Mouse (Mus musculus) hindbrain, postnatal 0 days (tissue): ENCODE measurements around the gene Crtc2. TPM values are rescaled to one million over a fixed set of nuclear protein-coding genes. Genes with fewer than 3 reads are reported as not detected.
A peak's percentile ranks its signal among the peaks of the same experiment; 100 is the strongest.

ENCODE experiments used
- ATAC-seq: fragments of 200-750 bp; cut with Nextera tagmentation; 2 replicates; pipeline ENCODE4 v1.8.0; 2017; ENCODE audit warnings: mild to moderate bottlenecking, moderate TSS enrichment, moderate library complexity
- DNase-seq: peaks from one replicate; pipeline ENCODE4 v3.0.0-alpha.2; 2015; ENCODE audit warnings: low spot score
- H3K27ac ChIP-seq: fragments of 300-500 bp; sonication (generic); 2 replicates; pipeline ENCODE4 v1.5.1; 2014; ENCODE audit warnings: mild to moderate bottlenecking
- H3K27me3 ChIP-seq: fragments of 300-500 bp; sonication (generic); 2 replicates; pipeline ENCODE4 v1.6.1; 2014; ENCODE audit warnings: low read length, mixed read lengths; ENCODE audit not compliant: insufficient read depth
- H3K36me3 ChIP-seq: fragments of 300-500 bp; sonication (generic); 2 replicates; pipeline ENCODE4 v1.6.1; 2014; ENCODE audit warnings: low read length, mixed read lengths; ENCODE audit not compliant: insufficient read depth
- H3K4me1 ChIP-seq: fragments of 300-500 bp; sonication (generic); 2 replicates; pipeline ENCODE4 v1.6.1; 2014; ENCODE audit warnings: antibody characterized with exemption, low read length, mixed read lengths; ENCODE audit not compliant: insufficient read depth
- H3K4me2 ChIP-seq: fragments of 300-500 bp; sonication (generic); 2 replicates; pipeline ENCODE4 v1.6.1; 2014; ENCODE audit warnings: low read depth, mild to moderate bottlenecking, low read length, moderate library complexity, mixed read lengths
- H3K4me3 ChIP-seq: fragments of 300-500 bp; sonication (generic); 2 replicates; pipeline ENCODE4 v1.5.1; 2014; ENCODE audit warnings: low read length
- H3K9ac ChIP-seq: fragments of 300-500 bp; sonication (generic); replicated peaks from 2 replicates; pipeline ENCODE4 v1.6.1; 2014; ENCODE audit warnings: mild to moderate bottlenecking, low read length, moderate library complexity, mixed read lengths
- H3K9me3 ChIP-seq: fragments of 300-500 bp; sonication (generic); 2 replicates; pipeline ENCODE4 v1.6.1; 2016; ENCODE audit warnings: low read length, mixed read lengths
- CTCF ChIP-seq: IDR thresholded peaks from 2 replicates; pipeline ENCODE4 v1.5.1; 2016; ENCODE audit warnings: antibody characterized with exemption, control low read depth, low read depth
- WGBS: fragments of 180-500 bp; shearing (Covaris S2); extraction: QIAGEN DNeasy Blood & Tissue Kit; methylation state at CpG from one replicate; pipeline ENCODE4 v1.1.7; 2014; 5-methylcytosine and 5-hydroxymethylcytosine counted together
- polyA plus RNA-seq: library from polyadenylated mRNA; unstranded; fragments of >200 nt; fragmentation: Nextera tagmentation; extraction: Ambion mirVana; gene quantifications from 2 replicates; pipeline ENCODE4 v1.2.1, GENCODE M21; 2015
- total RNA-seq: library from RNA; depleted of rRNA; stranded (reverse); fragments of >200 nt; gene quantifications from 2 replicates; pipeline ENCODE4 v1.2.3, GENCODE M21; 2014

The Crtc2 gene
- total and polyA plus RNA-seq, 2 experiments from 2014 or later: 15.4 to 27.0 TPM

DNA sequence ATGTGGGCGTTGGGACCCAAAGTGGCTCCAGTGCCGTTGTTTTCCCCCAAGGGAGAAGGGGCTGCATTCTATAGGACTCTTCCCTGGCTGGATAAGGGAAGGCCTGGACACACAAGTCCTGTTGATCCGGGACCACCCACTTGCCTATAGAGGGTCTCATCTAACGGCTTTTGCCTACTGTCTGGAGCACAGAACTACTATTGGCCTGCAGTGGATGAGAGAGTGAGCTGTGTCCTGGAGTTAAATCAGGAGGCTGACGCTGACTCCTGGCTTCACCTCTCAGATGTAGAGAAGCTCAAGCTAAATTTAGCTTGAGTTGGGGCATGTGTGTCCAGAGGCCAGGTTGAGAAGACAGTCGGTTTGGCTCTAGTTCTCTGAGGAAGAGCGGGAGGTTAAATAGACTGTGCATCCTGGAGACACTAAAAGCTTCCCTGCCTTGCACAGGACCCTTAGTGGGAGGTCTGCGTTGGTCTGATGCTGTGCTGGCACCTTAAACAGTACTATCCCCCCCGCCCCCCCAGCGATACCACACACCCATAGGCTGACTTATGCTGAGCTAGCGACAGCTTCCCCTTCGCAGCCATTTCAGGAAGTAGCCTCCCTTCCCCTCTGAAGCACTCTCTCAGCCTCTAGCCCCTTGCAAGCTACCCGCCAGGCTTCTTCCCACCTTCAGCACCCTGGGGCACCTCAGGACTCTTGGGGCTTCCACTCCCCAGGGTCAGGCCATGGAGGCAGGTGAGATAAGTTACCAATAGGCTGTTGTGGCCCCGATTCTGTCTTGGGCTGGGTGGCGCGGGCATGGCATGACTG lies 12.2 kb downstream of the Crtc2 start:
- peak overlapping the region; percentile 94 for H3K27ac ChIP-seq
- no peaks in the 10 kb centered on the region for H3K27me3 ChIP-seq
- H3K9me3 ChIP-seq: no peaks in the 10 kb centered on the region
- 23% methylated on average over 15 of the region's 16 CpGs for WGBS
- H3K9ac ChIP-seq: peak overlapping the region; percentile 80
- H3K4me3 ChIP-seq: peak overlapping the region; percentile 68
- H3K36me3 ChIP-seq: peaks cover 27% of the 10 kb centered on the region
- DNase-seq: no peak
- TF ChIP-seq CTCF: no peak
- ATAC-seq: peak; percentile 52
- peak overlapping the region; percentile 85 for H3K4me2 ChIP-seq
- no peaks in the 10 kb centered on the region for H3K4me1 ChIP-seq

DNA sequence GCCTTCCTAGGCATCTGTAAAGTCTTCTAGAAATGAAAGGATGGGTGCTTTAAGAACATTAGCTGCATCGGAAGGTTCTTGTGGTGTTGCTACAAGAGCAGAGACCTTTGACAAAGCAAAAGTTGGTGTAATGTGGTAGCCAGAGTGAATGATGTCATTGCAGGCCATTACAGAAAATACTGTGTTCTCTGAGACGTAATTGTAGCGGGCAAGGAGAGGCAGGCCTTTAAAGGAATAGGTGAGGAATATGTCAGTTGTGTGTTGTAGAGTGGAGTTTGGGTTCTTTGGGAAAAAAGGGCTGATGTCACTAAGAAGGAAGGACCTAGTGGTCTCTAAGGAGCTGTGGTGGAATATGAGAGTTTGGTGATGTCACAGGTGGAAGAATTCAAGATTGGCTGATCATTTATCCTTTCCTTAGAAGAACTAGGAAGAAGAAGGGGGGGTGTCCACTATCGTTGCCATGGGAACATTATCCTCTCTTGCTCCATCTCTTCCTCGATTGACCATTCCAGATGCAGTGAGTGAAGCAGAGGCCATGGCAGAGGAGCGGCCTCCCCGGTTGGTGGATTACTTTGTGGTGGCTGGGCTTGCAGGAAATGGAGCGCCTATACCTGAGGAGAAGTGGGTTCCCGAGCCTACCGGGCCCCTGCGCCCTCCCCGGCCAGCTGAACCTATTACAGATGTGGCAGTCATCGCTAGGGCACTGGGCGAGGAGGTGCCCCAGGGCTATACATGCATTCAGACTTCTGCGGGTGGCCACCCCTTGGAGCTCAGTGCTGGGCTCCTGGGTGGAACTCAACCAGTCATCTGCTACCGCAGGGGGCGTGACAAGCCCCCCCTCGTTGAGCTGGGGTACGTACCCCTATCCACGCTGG lies 13.2 kb downstream of the Crtc2 start:
- Histone ChIP-seq H3K9me3 (no peaks in the 10 kb centered on the region), H3K4me1 (no peaks in the 10 kb centered on the region), H3K9ac (no peak overlapping the region), H3K4me2 (peak overlapping the region; percentile 85; the same call in 1 of the 2 replicates), H3K36me3 (peaks cover 24% of the 10 kb centered on the region), H3K27me3 (no peaks in the 10 kb centered on the region), H3K4me3 (no peak overlapping the region), H3K27ac (no peak overlapping the region)
- DNase-seq: no peak
- no peak for ATAC-seq
- no peak for TF ChIP-seq CTCF
- 92% methylated on average over 20 of the region's 20 CpGs for WGBS

DNA sequence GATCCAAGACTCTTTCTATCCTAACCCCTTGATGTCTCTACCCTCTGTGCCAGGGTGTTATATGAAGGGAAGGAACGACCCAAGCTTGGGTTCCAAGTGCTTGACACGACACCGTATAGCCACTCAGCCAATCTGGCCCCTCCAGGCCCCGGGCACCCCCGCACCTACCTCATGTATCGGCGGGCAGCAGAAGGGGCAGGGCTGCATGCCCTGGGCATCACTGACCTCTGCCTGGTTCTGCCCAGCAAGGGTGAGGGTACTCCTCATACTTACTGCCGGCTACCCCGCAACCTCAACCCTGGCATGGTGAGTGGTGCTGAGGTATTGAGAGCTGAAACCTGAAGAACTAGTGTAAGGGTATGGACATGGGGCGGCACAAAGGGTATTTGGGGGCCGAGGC lies 14.2 kb downstream of the Crtc2 start:
- no peaks in the 10 kb centered on the region for H3K27me3 ChIP-seq
- peaks cover 22% of the 10 kb centered on the region for H3K36me3 ChIP-seq
- H3K4me2 ChIP-seq: no peak overlapping the region
- H3K9ac ChIP-seq: no peak overlapping the region
- no peak overlapping the region for H3K27ac ChIP-seq
- TF ChIP-seq CTCF: no peak
- no peaks in the 10 kb centered on the region for H3K4me1 ChIP-seq
- WGBS: 95% methylated on average over 11 of the region's 11 CpGs
- DNase-seq (no peak), ATAC-seq (no peak)
- no peaks in the 10 kb centered on the region for H3K9me3 ChIP-seq
- no peak overlapping the region for H3K4me3 ChIP-seq

DNA sequence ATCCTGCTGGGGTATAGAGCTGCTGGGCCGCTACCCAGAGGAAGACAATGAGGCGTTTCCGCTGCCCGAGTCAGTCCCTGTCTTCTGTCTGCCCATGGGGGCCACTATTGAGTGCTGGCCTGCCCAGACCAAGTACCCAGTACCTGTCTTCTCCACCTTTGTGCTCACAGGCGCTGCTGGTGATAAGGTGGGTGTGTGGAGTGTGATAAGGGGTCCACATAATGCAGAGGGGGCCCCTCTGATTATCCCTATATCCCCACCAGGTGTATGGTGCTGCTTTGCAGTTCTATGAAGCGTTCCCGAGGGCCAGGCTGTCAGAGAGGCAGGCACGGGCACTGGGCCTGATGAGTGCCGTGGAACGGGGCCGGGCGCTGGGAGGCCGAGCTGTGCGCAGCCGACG lies 15.0 kb downstream of the Crtc2 start:
- ATAC-seq: no peak
- Histone ChIP-seq H3K27ac (no peak overlapping the region), H3K9ac (no peak overlapping the region), H3K27me3 (no peaks in the 10 kb centered on the region), H3K36me3 (peaks cover 16% of the 10 kb centered on the region), H3K9me3 (no peaks in the 10 kb centered on the region), H3K4me1 (no peaks in the 10 kb centered on the region), H3K4me3 (no peak overlapping the region), H3K4me2 (no peak overlapping the region)
- no peak for DNase-seq
- 87% methylated on average over 16 of the region's 16 CpGs for WGBS
- no peak for TF ChIP-seq CTCF

DNA sequence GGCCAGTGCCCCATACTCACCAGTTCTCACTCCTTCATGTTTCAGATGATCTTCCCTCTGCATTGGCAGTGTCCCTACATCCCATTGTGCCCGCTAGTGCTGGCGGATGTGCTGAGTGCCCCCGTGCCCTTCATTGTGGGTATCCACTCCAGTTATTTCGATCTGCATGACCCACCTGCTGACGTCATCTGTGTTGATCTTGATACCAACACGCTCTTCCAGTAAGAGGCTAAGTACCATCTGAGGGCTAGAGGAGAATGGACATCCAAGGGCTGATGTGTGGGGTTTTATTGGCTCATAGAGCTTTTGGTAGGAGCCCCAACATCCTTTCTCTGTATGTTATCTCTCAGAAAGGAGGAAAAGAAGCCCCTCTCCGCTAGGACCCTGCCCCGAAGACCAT lies 16.8 kb downstream of the Crtc2 start:
- Histone ChIP-seq H3K4me3 (no peak overlapping the region), H3K27ac (no peak overlapping the region), H3K36me3 (peaks cover 28% of the 10 kb centered on the region), H3K9ac (no peak overlapping the region), H3K4me1 (no peaks in the 10 kb centered on the region), H3K27me3 (no peaks in the 10 kb centered on the region), H3K4me2 (no peak overlapping the region), H3K9me3 (no peaks in the 10 kb centered on the region)
- ATAC-seq (no peak), DNase-seq (no peak)
- no peak for TF ChIP-seq CTCF
- WGBS: 95% methylated on average over 8 of the region's 8 CpGs

DNA sequence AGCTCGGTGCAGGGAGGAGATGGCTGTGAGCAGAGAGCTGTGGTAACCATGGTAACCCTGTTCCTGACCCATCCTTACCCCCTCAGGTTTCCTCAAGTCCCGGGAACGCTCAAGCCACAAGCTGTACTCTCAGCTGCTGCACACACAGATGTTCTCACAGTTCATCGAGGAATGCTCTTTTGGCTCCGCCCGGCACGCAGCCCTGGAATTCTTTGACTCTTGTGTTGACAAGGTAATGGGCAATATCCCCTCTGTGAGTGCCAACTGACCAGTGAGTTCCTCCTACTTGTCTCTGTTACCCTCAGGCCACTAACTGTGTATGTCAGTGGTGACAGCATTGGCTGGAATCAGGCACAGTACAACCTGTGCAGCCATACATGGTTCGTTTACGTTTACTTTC lies 18.2 kb downstream of the Crtc2 start:
- H3K36me3 ChIP-seq: peaks cover 41% of the 10 kb centered on the region
- no peaks in the 10 kb centered on the region for H3K27me3 ChIP-seq
- ATAC-seq (no peak), DNase-seq (no peak)
- no peak overlapping the region for H3K27ac ChIP-seq
- H3K4me2 ChIP-seq: no peak overlapping the region
- 67% methylated on average over 9 of the region's 9 CpGs for WGBS
- H3K4me1 ChIP-seq: no peaks in the 10 kb centered on the region
- no peak overlapping the region for H3K9ac ChIP-seq
- H3K9me3 ChIP-seq: no peaks in the 10 kb centered on the region
- no peak overlapping the region for H3K4me3 ChIP-seq
- TF ChIP-seq CTCF: no peak
